Mouse (Mus musculus): ENCODE measurements around the gene Trim45. TPM values are rescaled to one million over a fixed set of nuclear protein-coding genes. Genes with fewer than 3 reads are reported as not detected.

The Trim45 gene
- polyA plus RNA-seq, 1 experiment from 2014 or later, result 4.0 TPM

DNA sequence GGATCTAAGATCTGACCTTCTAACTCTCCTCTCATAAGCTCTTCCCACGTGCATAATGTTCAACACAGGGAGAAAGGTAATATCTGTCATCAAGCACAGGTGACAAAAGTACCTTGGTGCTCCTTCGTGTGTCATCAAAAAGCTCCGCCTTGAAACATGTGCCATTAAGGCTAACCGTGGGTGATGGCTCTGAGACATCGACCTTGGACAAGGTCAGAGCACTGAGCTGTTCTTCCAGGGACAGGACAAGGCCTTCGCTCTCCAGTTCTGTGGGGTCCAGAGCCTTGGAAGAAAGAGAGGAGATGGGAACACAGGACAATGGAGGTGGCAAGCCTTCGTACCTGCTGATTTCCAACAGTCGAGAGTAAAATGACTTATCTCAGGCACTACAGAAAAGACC, 25.3 kb downstream of the Trim45 start:
- no peaks in the 10 kb centered on the region for H3K4me1 ChIP-seq (ENCODE audit: control insufficient read depth, insufficient read depth, low read length)
- no peak overlapping the region for H3K4me2 ChIP-seq
- H3K27ac ChIP-seq (ENCODE audit: low read depth, low read length), result no peak overlapping the region
- DNase-seq (ENCODE audit: low spot score, missing footprints) (no peak), ATAC-seq (ENCODE audit: low FRiP score) (no peak)
- no peaks in the 10 kb centered on the region for H3K27me3 ChIP-seq (ENCODE audit: control insufficient read depth, insufficient read depth, low read length)
- H3K9me3 ChIP-seq (ENCODE audit: control insufficient read depth, low read length), result no peaks in the 10 kb centered on the region
- H3K4me3 ChIP-seq (ENCODE audit: low read depth, low read length), result no peak overlapping the region
- H3K9ac ChIP-seq (ENCODE audit: low read length), result no peak overlapping the region
- 92% methylated on average over 8 of the region's 8 CpGs for WGBS
- H3K36me3 ChIP-seq (ENCODE audit: control insufficient read depth, insufficient read depth, low read length), result peaks cover 16% of the 10 kb centered on the region

DNA sequence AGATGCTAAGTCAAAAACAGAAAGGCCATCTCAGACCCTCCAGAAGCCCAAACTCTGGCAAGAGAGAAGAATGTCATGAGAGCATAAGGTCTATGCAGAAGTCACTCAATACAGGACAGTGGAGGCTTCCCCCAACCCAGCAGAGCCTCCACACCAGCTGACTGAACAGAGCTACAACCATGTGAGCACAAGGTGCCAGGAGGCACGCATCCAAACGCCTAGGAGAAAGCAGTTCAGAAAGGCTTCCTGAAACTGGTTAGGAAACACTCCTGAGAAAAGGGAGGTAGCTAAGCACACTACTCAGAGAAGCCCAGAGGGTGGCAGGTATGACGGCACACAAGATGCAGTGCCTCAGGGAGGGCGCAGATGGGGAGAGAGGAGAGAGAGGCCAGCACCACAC, 29.5 kb downstream of the Trim45 start:
- Histone ChIP-seq H3K36me3 (ENCODE audit: control insufficient read depth, insufficient read depth, low read length) (peaks cover 15% of the 10 kb centered on the region), H3K27ac (ENCODE audit: low read depth, low read length) (no peak overlapping the region), H3K27me3 (ENCODE audit: control insufficient read depth, insufficient read depth, low read length) (no peaks in the 10 kb centered on the region), H3K4me1 (ENCODE audit: control insufficient read depth, insufficient read depth, low read length) (no peaks in the 10 kb centered on the region), H3K4me3 (ENCODE audit: low read depth, low read length) (no peak overlapping the region), H3K9me3 (ENCODE audit: control insufficient read depth, low read length) (no peaks in the 10 kb centered on the region), H3K4me2 (no peak overlapping the region), H3K9ac (ENCODE audit: low read length) (no peak overlapping the region)
- 97% methylated on average over 4 of the region's 4 CpGs for WGBS
- DNase-seq (ENCODE audit: low spot score, missing footprints), result no peak
- ATAC-seq (ENCODE audit: low FRiP score), result no peak

DNA sequence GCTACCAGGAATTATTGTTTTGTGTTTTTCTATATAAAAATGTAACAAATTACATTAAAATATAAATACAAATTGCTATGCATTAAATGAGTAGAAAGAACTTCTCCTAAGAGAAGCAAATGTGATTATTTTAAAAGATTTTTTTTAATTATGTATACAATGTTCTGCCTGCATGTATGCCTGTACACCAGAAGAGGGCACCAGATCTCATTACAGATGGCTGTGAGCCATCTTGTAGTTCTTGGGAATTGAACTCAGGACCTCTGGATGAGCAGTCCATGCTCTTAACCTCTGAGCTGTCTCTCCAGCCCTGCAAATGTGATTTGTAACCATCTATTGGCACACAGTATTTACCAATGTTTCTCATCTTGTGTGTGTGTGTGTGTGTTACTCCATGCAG, 32.6 kb downstream of the Trim45 start:
- Histone ChIP-seq H3K27ac (ENCODE audit: low read depth, low read length) (no peak overlapping the region), H3K4me1 (ENCODE audit: control insufficient read depth, insufficient read depth, low read length) (no peaks in the 10 kb centered on the region), H3K36me3 (ENCODE audit: control insufficient read depth, insufficient read depth, low read length) (peaks cover 9% of the 10 kb centered on the region; the same call in 1 of the 2 replicates), H3K4me3 (ENCODE audit: low read depth, low read length) (no peak overlapping the region), H3K27me3 (ENCODE audit: control insufficient read depth, insufficient read depth, low read length) (no peaks in the 10 kb centered on the region), H3K9ac (ENCODE audit: low read length) (no peak overlapping the region), H3K9me3 (ENCODE audit: control insufficient read depth, low read length) (no peaks in the 10 kb centered on the region), H3K4me2 (no peak overlapping the region)
- ATAC-seq (ENCODE audit: low FRiP score) (no peak), DNase-seq (ENCODE audit: low spot score, missing footprints) (no peak)

DNA sequence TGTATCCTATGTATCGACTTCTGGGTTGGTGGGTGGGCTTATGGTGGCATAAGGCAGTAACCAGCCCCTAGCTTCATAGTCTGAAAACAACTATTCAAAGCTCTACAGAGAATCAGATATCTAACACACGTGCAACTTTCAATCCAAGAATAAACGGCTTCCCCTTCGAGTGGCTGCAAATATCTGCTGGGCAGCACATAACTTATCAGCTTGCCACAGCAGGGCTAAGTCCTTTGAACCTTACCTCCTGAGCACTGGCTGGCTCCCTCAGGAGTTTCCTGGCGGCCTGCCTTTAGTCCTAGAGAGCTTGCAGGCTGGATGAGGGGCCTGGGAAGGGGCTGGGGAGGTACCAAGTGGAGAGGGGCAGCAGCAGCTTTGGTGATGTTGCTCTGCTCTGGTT, 39.0 kb downstream of the Trim45 start:
- no peak overlapping the region for H3K4me3 ChIP-seq (ENCODE audit: low read depth, low read length)
- H3K4me2 ChIP-seq, result no peak overlapping the region
- H3K9me3 ChIP-seq (ENCODE audit: control insufficient read depth, low read length), result no peaks in the 10 kb centered on the region
- H3K27me3 ChIP-seq (ENCODE audit: control insufficient read depth, insufficient read depth, low read length), result no peaks in the 10 kb centered on the region
- WGBS, result 87% methylated on average over 5 of the region's 5 CpGs
- ATAC-seq (ENCODE audit: low FRiP score), result no peak
- H3K27ac ChIP-seq (ENCODE audit: low read depth, low read length), result no peak overlapping the region
- H3K9ac ChIP-seq (ENCODE audit: low read length), result no peak overlapping the region
- H3K36me3 ChIP-seq (ENCODE audit: control insufficient read depth, insufficient read depth, low read length), result peaks cover 19% of the 10 kb centered on the region
- DNase-seq (ENCODE audit: low spot score, missing footprints), result no peak
- H3K4me1 ChIP-seq (ENCODE audit: control insufficient read depth, insufficient read depth, low read length), result no peaks in the 10 kb centered on the region

DNA sequence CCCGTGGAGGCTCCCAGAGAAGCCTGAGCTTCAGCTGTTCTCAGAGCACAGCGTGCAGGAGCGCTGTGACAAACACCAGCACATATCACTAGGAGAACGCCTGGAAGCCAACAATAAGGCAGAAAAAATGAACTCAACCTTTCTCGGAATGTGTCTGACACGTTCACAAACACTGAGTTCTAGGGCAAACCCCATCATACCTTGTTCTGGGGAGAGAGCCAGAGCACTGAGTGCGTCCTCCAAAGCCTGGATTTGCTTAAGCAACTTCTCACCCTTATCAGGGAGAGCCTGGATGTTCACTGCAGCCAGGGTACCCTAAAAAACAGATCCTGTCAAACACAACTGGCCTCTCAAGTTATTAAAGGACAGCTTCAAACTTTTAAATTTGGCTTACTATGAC, 39.5 kb downstream of the Trim45 start:
- Histone ChIP-seq H3K4me3 (ENCODE audit: low read depth, low read length) (no peak overlapping the region), H3K27me3 (ENCODE audit: control insufficient read depth, insufficient read depth, low read length) (no peaks in the 10 kb centered on the region), H3K27ac (ENCODE audit: low read depth, low read length) (no peak overlapping the region), H3K36me3 (ENCODE audit: control insufficient read depth, insufficient read depth, low read length) (peaks cover 19% of the 10 kb centered on the region), H3K4me1 (ENCODE audit: control insufficient read depth, insufficient read depth, low read length) (no peaks in the 10 kb centered on the region), H3K9me3 (ENCODE audit: control insufficient read depth, low read length) (no peaks in the 10 kb centered on the region), H3K9ac (ENCODE audit: low read length) (no peak overlapping the region), H3K4me2 (no peak overlapping the region)
- DNase-seq (ENCODE audit: low spot score, missing footprints) (no peak), ATAC-seq (ENCODE audit: low FRiP score) (no peak)
- 94% methylated on average over 7 of the region's 7 CpGs for WGBS

DNA sequence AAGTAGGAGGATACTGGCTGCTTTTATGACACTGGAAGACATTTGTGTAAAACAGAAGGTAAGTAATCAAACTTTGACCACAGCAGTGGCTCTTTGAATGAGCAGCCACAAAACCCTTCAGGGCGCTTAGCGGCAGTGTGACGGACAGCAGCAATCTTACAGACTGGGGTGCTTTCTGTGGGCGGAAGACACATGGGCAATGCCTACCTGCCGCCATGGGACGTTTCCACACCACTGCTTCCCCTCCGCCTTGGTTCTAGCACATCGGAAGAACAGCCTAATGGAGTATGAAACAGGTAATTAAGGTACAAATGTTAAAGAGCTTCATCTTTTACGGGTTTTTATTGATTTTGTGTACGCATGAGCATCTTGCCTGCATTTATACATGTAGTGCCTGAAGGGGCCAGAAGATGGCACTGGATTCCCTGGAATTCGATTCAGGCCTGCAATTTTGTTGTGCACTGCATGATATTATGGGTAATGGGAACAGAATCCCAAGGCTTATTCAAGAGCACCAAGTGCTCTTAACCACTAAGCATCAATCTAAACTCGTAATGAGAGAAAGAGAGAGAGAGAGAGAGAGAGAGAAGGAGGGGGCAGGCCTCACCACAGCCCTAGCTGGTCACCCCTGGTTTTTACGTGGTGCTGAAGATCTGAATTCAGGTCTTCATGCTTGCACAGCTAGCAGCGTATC, 42.0 kb downstream of the Trim45 start:
- H3K36me3 ChIP-seq (ENCODE audit: control insufficient read depth, insufficient read depth, low read length), result peaks cover 19% of the 10 kb centered on the region
- H3K27me3 ChIP-seq (ENCODE audit: control insufficient read depth, insufficient read depth, low read length), result no peaks in the 10 kb centered on the region
- H3K27ac ChIP-seq (ENCODE audit: low read depth, low read length), result no peak overlapping the region
- WGBS, result 87% methylated on average over 14 of the region's 14 CpGs
- no peak for ATAC-seq (ENCODE audit: low FRiP score)
- no peak for DNase-seq (ENCODE audit: low spot score, missing footprints)
- no peaks in the 10 kb centered on the region for H3K9me3 ChIP-seq (ENCODE audit: control insufficient read depth, low read length)
- H3K4me3 ChIP-seq (ENCODE audit: low read depth, low read length), result no peak overlapping the region
- no peak overlapping the region for H3K9ac ChIP-seq (ENCODE audit: low read length)
- peaks cover 3% of the 10 kb centered on the region; the same call in 1 of the 2 replicates for H3K4me1 ChIP-seq (ENCODE audit: control insufficient read depth, insufficient read depth, low read length)
- no peak overlapping the region for H3K4me2 ChIP-seq

DNA sequence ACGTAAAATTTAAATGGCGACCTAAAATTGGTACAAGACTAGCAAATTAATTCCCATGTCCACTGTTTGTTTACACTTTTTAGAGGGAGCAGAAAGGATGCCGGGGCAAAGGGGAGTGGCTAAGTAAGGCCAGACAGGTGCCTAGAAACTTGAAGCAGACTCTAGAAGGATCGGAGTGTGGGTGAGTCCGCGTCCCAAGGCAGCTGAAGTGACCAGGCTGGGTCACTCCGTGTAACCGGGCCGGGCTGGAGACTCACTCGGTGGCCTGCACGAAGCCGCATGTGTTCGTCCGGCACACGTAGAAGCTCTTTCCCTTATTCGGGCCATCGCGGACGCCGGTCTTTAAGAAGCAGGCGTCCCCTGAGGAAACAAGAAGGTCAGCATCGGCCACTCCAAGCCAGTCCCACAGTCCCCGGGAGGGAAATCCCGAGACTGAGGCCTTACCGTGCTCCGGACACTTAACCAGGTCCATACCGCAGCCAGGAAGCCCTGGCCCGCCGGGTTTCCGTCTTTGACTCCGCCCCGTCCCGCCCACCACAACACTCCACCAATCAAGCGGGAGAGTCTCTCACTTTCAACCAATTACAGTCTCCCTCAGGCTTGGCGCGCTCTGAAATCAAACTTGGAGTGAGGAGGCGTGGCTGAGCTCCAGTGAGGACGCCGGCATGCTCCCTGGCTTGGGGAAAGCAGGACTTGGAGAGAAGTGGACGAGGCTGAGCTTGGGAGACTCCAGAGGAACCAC, 47.3 kb downstream of the Trim45 start, which contains the start of gene Ttf2:
Gene Ttf2, minus strand, starts transcription at position 488 of the 742 bp plus-strand sequence.
- Histone ChIP-seq H3K4me2 (peak within 1 kb of the TSS; percentile 58), H3K9ac (ENCODE audit: low read length) (peak within 1 kb of the TSS; percentile 77), H3K4me3 (ENCODE audit: low read depth, low read length) (peak within 1 kb of the TSS; percentile 74), H3K27me3 (ENCODE audit: control insufficient read depth, insufficient read depth, low read length) (no peaks in the 10 kb centered on the region), H3K36me3 (ENCODE audit: control insufficient read depth, insufficient read depth, low read length) (no peaks in the 10 kb centered on the region), H3K27ac (ENCODE audit: low read depth, low read length) (no peak within 1 kb of the TSS), H3K9me3 (ENCODE audit: control insufficient read depth, low read length) (no peaks in the 10 kb centered on the region), H3K4me1 (ENCODE audit: control insufficient read depth, insufficient read depth, low read length) (peaks cover 6% of the 10 kb centered on the region; the same call in 1 of the 2 replicates)
- peak; percentile 99 for ATAC-seq (ENCODE audit: low FRiP score)
- WGBS, result under 1% methylated on average over 40 of the region's 40 CpGs
- DNase-seq (ENCODE audit: low spot score, missing footprints), result peak; percentile 99

DNA sequence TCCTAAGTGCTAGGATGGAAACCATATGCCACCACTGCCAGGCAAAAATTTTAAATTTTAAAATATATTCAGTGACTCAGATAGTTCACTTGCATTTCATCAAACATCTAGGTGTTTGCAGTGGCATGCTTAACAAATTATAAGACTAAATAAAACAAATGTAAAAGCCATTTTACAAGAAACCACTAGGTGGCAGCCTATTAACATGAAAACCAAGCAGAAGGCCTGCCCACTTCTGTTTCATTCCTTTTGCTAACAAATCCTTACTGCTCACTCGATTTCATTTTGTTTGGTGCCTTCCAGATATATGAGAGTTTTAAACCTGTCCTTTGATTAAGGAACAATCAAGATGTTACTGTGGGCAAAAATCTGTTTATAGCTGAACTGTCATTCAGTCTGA, 51.9 kb downstream of the Trim45 start:
- no peak overlapping the region for H3K9ac ChIP-seq (ENCODE audit: low read length)
- no peaks in the 10 kb centered on the region for H3K27me3 ChIP-seq (ENCODE audit: control insufficient read depth, insufficient read depth, low read length)
- H3K4me1 ChIP-seq (ENCODE audit: control insufficient read depth, insufficient read depth, low read length), result peaks cover 3% of the 10 kb centered on the region; the same call in 1 of the 2 replicates
- H3K27ac ChIP-seq (ENCODE audit: low read depth, low read length), result no peak overlapping the region
- ATAC-seq (ENCODE audit: low FRiP score) (no peak), DNase-seq (ENCODE audit: low spot score, missing footprints) (peak; percentile 88)
- no peak overlapping the region for H3K4me2 ChIP-seq
- no peaks in the 10 kb centered on the region for H3K36me3 ChIP-seq (ENCODE audit: control insufficient read depth, insufficient read depth, low read length)
- no peaks in the 10 kb centered on the region for H3K9me3 ChIP-seq (ENCODE audit: control insufficient read depth, low read length)
- WGBS, result 12% methylated on average over 1 of the region's 1 CpGs
- no peak overlapping the region for H3K4me3 ChIP-seq (ENCODE audit: low read depth, low read length)

DNA sequence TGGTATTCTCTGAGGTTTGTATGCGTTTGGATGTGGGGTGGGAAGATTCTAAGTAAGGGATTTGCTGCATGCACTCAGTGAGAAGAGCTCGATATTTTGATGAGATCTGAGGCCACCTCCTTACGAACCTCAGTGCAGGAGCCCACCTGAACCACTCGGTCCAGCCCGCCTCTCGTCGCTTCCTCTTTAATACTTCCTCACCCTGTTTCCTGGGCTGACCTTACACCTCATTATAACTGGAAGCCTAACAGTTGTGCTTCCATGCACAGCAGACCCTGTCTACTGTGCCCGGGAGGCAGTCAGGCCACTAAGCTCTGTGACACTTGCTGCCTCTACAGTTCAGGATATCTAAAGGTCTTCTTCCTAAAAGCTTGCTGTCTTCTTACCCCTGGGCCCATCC, 57.3 kb downstream of the Trim45 start:
- DNase-seq (ENCODE audit: low spot score, missing footprints), result no peak
- no peak for ATAC-seq (ENCODE audit: low FRiP score)
- no peak overlapping the region for H3K27ac ChIP-seq (ENCODE audit: low read depth, low read length)
- WGBS, result 80% methylated on average over 8 of the region's 8 CpGs
- no peaks in the 10 kb centered on the region for H3K9me3 ChIP-seq (ENCODE audit: control insufficient read depth, low read length)
- H3K4me3 ChIP-seq (ENCODE audit: low read depth, low read length), result no peak overlapping the region
- H3K27me3 ChIP-seq (ENCODE audit: control insufficient read depth, insufficient read depth, low read length), result no peaks in the 10 kb centered on the region
- no peak overlapping the region for H3K4me2 ChIP-seq
- no peaks in the 10 kb centered on the region for H3K4me1 ChIP-seq (ENCODE audit: control insufficient read depth, insufficient read depth, low read length)
- no peaks in the 10 kb centered on the region for H3K36me3 ChIP-seq (ENCODE audit: control insufficient read depth, insufficient read depth, low read length)
- H3K9ac ChIP-seq (ENCODE audit: low read length), result no peak overlapping the region

All from midbrain, embryonic 11.5 days (tissue).